Mouse (Mus musculus) lung, adult 2 months (tissue): ENCODE data around the gene Slc25a20.

Source experiments
- CTCF ChIP-seq: fragments of 200-500 bp; IDR thresholded peaks from 2 replicates; pipeline ENCODE4 v1.5.1; 2011; ENCODE audit warnings: mild to moderate bottlenecking, low read length, control low read depth; ENCODE audit not compliant: insufficient read depth
- POLR2A ChIP-seq: fragments of 200-500 bp; IDR thresholded peaks from 2 replicates; pipeline ENCODE4 v1.6.1; 2011; ENCODE audit warnings: low read depth, mild to moderate bottlenecking, control low read depth, low read length, borderline replicate concordance; ENCODE audit errors: extremely low read depth

- TF ChIP-seq CTCF (no peak), POLR2A (no peak)
Observed at GRCm38 (mm10) chr9:108732462-108732861, 70.6 kb downstream of the Slc25a20 start.
